Comparison of ENCODE assay signal across 9 mouse cellular contexts in genomic region chr12:56541068-56541467, GRCm38 (mm10). TPM values are rescaled to one million over a fixed set of nuclear protein-coding genes. Genes with fewer than 3 reads are reported as not detected.
DNase-seq lines count a peak whose midpoint lies in the region; ATAC-seq and TF ChIP-seq lines count a peak whose summit lies in the region.
"Had no signal": no experiment of that assay in that cellular context is flagged by ENCODE, and none has a peak within 500 bp of the region (broad histone marks: within the 10 kb centered on the region; RNA-seq: fewer than 3 reads in every experiment).

No protein-coding gene starts in this region.

- no peak overlapping the region for H3K27ac ChIP-seq in heart, embryonic 11.5 days (ENCODE audit: low read depth, low read length)
- H3K27ac ChIP-seq in kidney, postnatal 0 days: no peak overlapping the region

- no peak overlapping the region for H3K9ac ChIP-seq in heart, embryonic 11.5 days (ENCODE audit: low read depth, low read length)
- no peak overlapping the region for H3K9ac ChIP-seq in kidney, postnatal 0 days (ENCODE audit: low read depth, low read length)

- no peaks in the 10 kb centered on the region for H3K36me3 ChIP-seq in heart, embryonic 11.5 days (ENCODE audit: control insufficient read depth, insufficient read depth, low read length)
- no peaks in the 10 kb centered on the region for H3K36me3 ChIP-seq in kidney, postnatal 0 days (ENCODE audit: insufficient read depth, low read length)

- peak; percentile 85 for TF ChIP-seq CTCF in kidney, postnatal 0 days (IDR thresholded peaks at IDR 0.05; ENCODE audit: low read depth)

- ATAC-seq in heart, embryonic 11.5 days (replicated peaks; ENCODE audit: insufficient number of reproducible peaks, low FRiP score, low TSS enrichment): no peak
- ATAC-seq in kidney, postnatal 0 days (replicated peaks; ENCODE audit: low FRiP score, low read depth): no peak

- H3K4me2 ChIP-seq in heart, embryonic 11.5 days: 0 out of 2 replicates have a peak overlapping the region, but pooled peaks have one; percentile 18
- H3K4me2 ChIP-seq in kidney, postnatal 0 days (ENCODE audit: low read length): peak overlapping the region; percentile 21; the same call in 1 of the 2 replicates

- 2% methylated on average over 14 of the region's 14 CpGs for WGBS in heart, embryonic 11.5 days (ENCODE audit: insufficient replicate concordance)
- WGBS in kidney, postnatal 0 days: under 1% methylated on average over 14 of the region's 14 CpGs

- no peaks in the 10 kb centered on the region for H3K9me3 ChIP-seq in heart, embryonic 11.5 days (replicated peaks; ENCODE audit: control insufficient read depth, low read length)
- H3K9me3 ChIP-seq in kidney, postnatal 0 days (replicated peaks; ENCODE audit: low read length): no peaks in the 10 kb centered on the region

- peaks cover 67% of the 10 kb centered on the region for H3K27me3 ChIP-seq in heart, embryonic 11.5 days (ENCODE audit: control insufficient read depth, insufficient read depth, low read length)
- H3K27me3 ChIP-seq in kidney, postnatal 0 days (ENCODE audit: insufficient read depth, low read length): peaks cover 65% of the 10 kb centered on the region

- peaks cover 6% of the 10 kb centered on the region; the same call in 1 of the 2 replicates for H3K4me1 ChIP-seq in heart, embryonic 11.5 days (ENCODE audit: control insufficient read depth, insufficient read depth, low read length)
- no peaks in the 10 kb centered on the region; the same call in 1 of the 2 replicates for H3K4me1 ChIP-seq in kidney, postnatal 0 days (replicated peaks; ENCODE audit: insufficient read depth, low read length)

- peak; percentile 13 for DNase-seq in CD4-positive helper T cell, adult 2 months (ENCODE audit: low read depth, low spot score)
- peak; percentile 86 for DNase-seq in adrenal gland, postnatal 10 days
- DNase-seq in embryo, embryonic 11.5 days (ENCODE audit: low read depth, low spot score): peak; percentile 56
- DNase-seq in kidney, postnatal 0 days (ENCODE audit: low spot score): peak; percentile 84
- peak; percentile 78 to 84 for DNase-seq in lung, adult 18-20 months
- peak; percentile 69 for DNase-seq in ovary, postnatal 36 days (ENCODE audit: low spot score)
- DNase-seq in urinary bladder, postnatal 36 days (ENCODE audit: low spot score in 2 of 2): peak; percentile 52 to 80

- no peak overlapping the region for H3K4me3 ChIP-seq in heart, embryonic 11.5 days (ENCODE audit: low read depth, low read length)
- no peak overlapping the region for H3K4me3 ChIP-seq in kidney, postnatal 0 days (replicated peaks; ENCODE audit: low read depth, low read length)

RNA-seq across cellular contexts. Expression of gene Nkx2-1, which starts 4.4 kb away (rescaled TPM):
- total RNA-seq in adrenal gland, postnatal 10 days (2021): not detected
- 0.25 and 1.6 TPM in 2 replicates for polyA plus RNA-seq in heart, embryonic 11.5 days (2014; fragmentation: Nextera tagmentation; extraction: Ambion mirVana)
- polyA plus RNA-seq in kidney, postnatal 0 days (2015; fragmentation: Nextera tagmentation; extraction: Ambion mirVana): not detected in 2 replicates
- total RNA-seq: gastrocnemius, postnatal 36 days had no signal

Comparison
In these comparisons a context has a peak if more than half of its experiments do, and no peak if none do; other contexts are left out.
1. DNase-seq: peak in every context shown above with its lines; median percentile 86 in adrenal gland, postnatal 10 days; 84 in kidney, postnatal 0 days; 81 in lung, adult 18-20 months; 69 in ovary, postnatal 36 days; 66 in urinary bladder, postnatal 36 days; 56 in embryo, embryonic 11.5 days; 13 in CD4-positive helper T cell, adult 2 months.